Mouse (Mus musculus): ENCODE results near the gene Rgcc.

Gene Rgcc

GRCm38 (mm10) chr14:79301466-79301875 lies at the start of gene Rgcc:
Gene Rgcc, minus strand, starts transcription at chr14:79301645.
- no peak for DNase-seq (ENCODE audit: extremely low read depth, low read depth, low spot score)

GRCm38 (mm10) chr14:79346384-79346783 lies 44.9 kb upstream of the Rgcc start:
- DNase-seq (ENCODE audit: extremely low read depth, low read depth, low spot score): no peak

- no peak for DNase-seq (ENCODE audit: extremely low read depth, low read depth, low spot score)
These were observed 34.2 kb upstream of the Rgcc start for GRCm38 (mm10) chr14:79335613-79336012.

- DNase-seq (ENCODE audit: extremely low read depth, low read depth, low spot score): no peak
These were observed 30.5 kb upstream of the Rgcc start for GRCm38 (mm10) chr14:79331936-79332335.

- DNase-seq (ENCODE audit: extremely low read depth, low read depth, low spot score): no peak
These were observed 29.6 kb upstream of the Rgcc start for GRCm38 (mm10) chr14:79330944-79331561.

GRCm38 (mm10) chr14:79327033-79327432 lies 25.6 kb upstream of the Rgcc start:
- no peak for DNase-seq (ENCODE audit: extremely low read depth, low read depth, low spot score)

GRCm38 (mm10) chr14:79324112-79324840 lies 22.8 kb upstream of the Rgcc start:
- DNase-seq (ENCODE audit: extremely low read depth, low read depth, low spot score): no peak

- DNase-seq (ENCODE audit: extremely low read depth, low read depth, low spot score): no peak
These were observed 20.4 kb upstream of the Rgcc start for GRCm38 (mm10) chr14:79321881-79322280.

GRCm38 (mm10) chr14:79321152-79321551 lies 19.7 kb upstream of the Rgcc start:
- no peak for DNase-seq (ENCODE audit: extremely low read depth, low read depth, low spot score)

- DNase-seq (ENCODE audit: extremely low read depth, low read depth, low spot score): no peak
These were observed 16.2 kb upstream of the Rgcc start for GRCm38 (mm10) chr14:79317602-79318001.

GRCm38 (mm10) chr14:79315877-79316276 lies 14.4 kb upstream of the Rgcc start:
- no peak for DNase-seq (ENCODE audit: extremely low read depth, low read depth, low spot score)

GRCm38 (mm10) chr14:79314245-79315010 lies 13.0 kb upstream of the Rgcc start:
- no peak for DNase-seq (ENCODE audit: extremely low read depth, low read depth, low spot score)

GRCm38 (mm10) chr14:79313439-79314175 lies 12.2 kb upstream of the Rgcc start:
- no peak for DNase-seq (ENCODE audit: extremely low read depth, low read depth, low spot score)

- DNase-seq (ENCODE audit: extremely low read depth, low read depth, low spot score): no peak
These were observed 11.3 kb upstream of the Rgcc start for GRCm38 (mm10) chr14:79312719-79313118.

- DNase-seq (ENCODE audit: extremely low read depth, low read depth, low spot score): no peak
These were observed 10.5 kb upstream of the Rgcc start for GRCm38 (mm10) chr14:79311918-79312454.

GRCm38 (mm10) chr14:79309115-79309514 lies 7.7 kb upstream of the Rgcc start:
- no peak for DNase-seq (ENCODE audit: extremely low read depth, low read depth, low spot score)

- DNase-seq (ENCODE audit: extremely low read depth, low read depth, low spot score): no peak
These were observed 6.9 kb upstream of the Rgcc start for GRCm38 (mm10) chr14:79308364-79308763.

- DNase-seq (ENCODE audit: extremely low read depth, low read depth, low spot score): no peak
These were observed 6.5 kb upstream of the Rgcc start for GRCm38 (mm10) chr14:79307908-79308307.

GRCm38 (mm10) chr14:79307138-79307537 lies 5.7 kb upstream of the Rgcc start:
- no peak for DNase-seq (ENCODE audit: extremely low read depth, low read depth, low spot score)

GRCm38 (mm10) chr14:79304873-79305464 lies 3.5 kb upstream of the Rgcc start:
- no peak for DNase-seq (ENCODE audit: extremely low read depth, low read depth, low spot score)

- no peak for DNase-seq (ENCODE audit: extremely low read depth, low read depth, low spot score)
These were observed 1.7 kb upstream of the Rgcc start for GRCm38 (mm10) chr14:79303150-79303549.

All from fat pad, adult 2 months (tissue).